Mouse (Mus musculus) midbrain, embryonic 10.5 days (tissue): Measurements from ENCODE around the gene Gm20388. TPM values are rescaled to one million over a fixed set of nuclear protein-coding genes. Genes with fewer than 3 reads are reported as not detected.

Experiments
- DNase-seq: peaks from one replicate; pipeline ENCODE4 v3.0.0-alpha.2; 2017; ENCODE audit warnings: low spot score
- H3K27ac ChIP-seq: fragments of 300-500 bp; sonication (generic); replicated peaks from 2 replicates; pipeline ENCODE4 v1.5.1; 2016; ENCODE audit warnings: mild to moderate bottlenecking
- H3K27me3 ChIP-seq: fragments of 300-500 bp; sonication (generic); 2 replicates; pipeline ENCODE4 v1.6.1; 2016; ENCODE audit warnings: low read depth, mild to moderate bottlenecking; ENCODE audit not compliant: poor library complexity, severe bottlenecking
- H3K36me3 ChIP-seq: fragments of 300-500 bp; sonication (generic); 2 replicates; pipeline ENCODE4 v1.6.1; 2016; ENCODE audit warnings: mild to moderate bottlenecking, moderate library complexity
- H3K4me1 ChIP-seq: fragments of 300-500 bp; sonication (generic); 2 replicates; pipeline ENCODE4 v1.6.1; 2016
- H3K4me3 ChIP-seq: fragments of 300-500 bp; sonication (generic); 2 replicates; pipeline ENCODE4 v1.5.1; 2016; ENCODE audit warnings: mild to moderate bottlenecking, moderate library complexity
- H3K9me3 ChIP-seq: fragments of 300-500 bp; sonication (generic); replicated peaks from 2 replicates; pipeline ENCODE4 v1.6.1; 2016; ENCODE audit warnings: mild to moderate bottlenecking
- WGBS: fragments of 180-500 bp; shearing (Covaris S2); methylation state at CpG from one replicate; pipeline ENCODE4 v1.1.7; 2016; 5-methylcytosine and 5-hydroxymethylcytosine counted together
- polyA plus RNA-seq: library from polyadenylated mRNA; unstranded; fragments of >200 nt; fragmentation: Nextera tagmentation; extraction: Ambion mirVana; gene quantifications from 2 replicates; pipeline ENCODE4 v1.2.1, GENCODE M21; 2016

Gene Gm20388
- polyA plus RNA-seq, 1 experiment from 2014 or later, result 7.1 TPM

DNA sequence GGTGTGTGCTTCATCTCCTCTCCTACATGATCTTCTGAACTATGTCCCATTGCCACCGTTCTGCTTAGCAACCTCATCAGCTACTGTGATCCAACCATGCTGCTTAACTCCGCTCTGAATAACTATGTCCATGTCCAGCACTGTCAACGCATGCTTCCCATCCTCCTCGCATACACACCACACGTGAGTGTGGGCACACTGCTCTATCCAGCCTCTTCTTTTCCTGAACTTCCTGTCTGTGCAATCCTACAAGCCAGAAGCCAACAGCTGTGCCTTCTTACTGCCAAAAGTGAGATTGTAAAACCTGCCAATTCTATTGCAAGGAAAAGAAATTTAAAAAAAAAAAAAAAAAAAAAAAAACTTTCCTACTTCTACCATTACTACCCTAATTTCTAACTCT, 3071.0 kb downstream of the Gm20388 start:
- no peaks in the 10 kb centered on the region for H3K9me3 ChIP-seq
- DNase-seq, result no peak
- no peaks in the 10 kb centered on the region for H3K27me3 ChIP-seq
- H3K36me3 ChIP-seq, result no peaks in the 10 kb centered on the region
- 89% methylated on average over 5 of the region's 5 CpGs for WGBS
- H3K4me3 ChIP-seq, result no peak overlapping the region
- no peak overlapping the region for H3K27ac ChIP-seq
- peaks cover 7% of the 10 kb centered on the region; the same call in 1 of the 2 replicates for H3K4me1 ChIP-seq

GRCm38 (mm10) chr8:122983178-122983942, 3072.7 kb downstream of the Gm20388 start:
- no peak overlapping the region for H3K4me3 ChIP-seq
- WGBS, result 93% methylated on average over 19 of the region's 19 CpGs
- peaks cover 11% of the 10 kb centered on the region for H3K4me1 ChIP-seq
- no peaks in the 10 kb centered on the region for H3K27me3 ChIP-seq
- H3K9me3 ChIP-seq, result no peaks in the 10 kb centered on the region
- no peak overlapping the region for H3K27ac ChIP-seq
- H3K36me3 ChIP-seq, result no peaks in the 10 kb centered on the region
- no peak for DNase-seq

- peaks cover 11% of the 10 kb centered on the region for H3K4me1 ChIP-seq
- H3K4me3 ChIP-seq, result no peak overlapping the region
- H3K27me3 ChIP-seq, result no peaks in the 10 kb centered on the region
- WGBS, result 90% methylated on average over 3 of the region's 3 CpGs
- H3K36me3 ChIP-seq, result no peaks in the 10 kb centered on the region
- H3K27ac ChIP-seq, result no peak overlapping the region
- no peaks in the 10 kb centered on the region for H3K9me3 ChIP-seq
- DNase-seq, result no peak
These were observed 3073.5 kb downstream of the Gm20388 start for GRCm38 (mm10) chr8:122984175-122984574.

DNA sequence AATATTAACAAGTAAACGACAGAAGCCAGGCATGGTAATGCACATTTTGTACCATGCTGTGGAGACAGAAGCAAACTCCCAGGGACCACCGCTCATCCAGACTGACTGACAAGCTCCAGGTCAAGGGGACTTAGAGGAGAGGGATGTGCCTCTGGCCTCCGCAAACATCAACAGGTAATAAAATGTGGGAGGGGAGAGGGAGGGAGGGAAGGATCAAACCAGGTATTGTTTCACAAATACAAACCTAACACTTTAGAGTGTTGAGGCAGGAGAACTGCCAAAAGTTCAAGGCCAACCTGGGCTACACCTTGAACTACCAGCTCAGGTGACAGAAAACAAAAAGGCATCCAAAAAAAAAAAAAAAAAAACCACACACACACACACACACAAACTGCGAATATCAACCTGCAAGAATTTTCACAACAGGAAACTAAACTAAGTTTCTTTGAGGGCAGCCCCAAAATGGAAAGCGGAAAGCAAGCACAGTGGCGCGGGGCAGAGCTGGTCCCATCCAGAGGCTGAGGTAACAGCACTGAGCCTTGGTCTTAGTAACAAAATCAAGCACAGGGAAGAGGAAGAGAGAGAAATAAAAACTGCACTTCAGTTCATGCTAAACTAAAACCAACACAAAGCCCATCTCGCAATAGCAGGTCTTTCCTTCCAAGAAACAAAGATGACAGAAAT, 3076.0 kb downstream of the Gm20388 start:
- no peaks in the 10 kb centered on the region for H3K36me3 ChIP-seq
- no peak overlapping the region for H3K27ac ChIP-seq
- no peaks in the 10 kb centered on the region for H3K27me3 ChIP-seq
- H3K4me1 ChIP-seq, result peaks cover 11% of the 10 kb centered on the region
- DNase-seq, result no peak
- no peak overlapping the region for H3K4me3 ChIP-seq
- H3K9me3 ChIP-seq, result no peaks in the 10 kb centered on the region
- WGBS, result 88% methylated on average over 8 of the region's 8 CpGs

GRCm38 (mm10) chr8:122987255-122987654, 3076.6 kb downstream of the Gm20388 start:
- Histone ChIP-seq H3K27me3 (no peaks in the 10 kb centered on the region), H3K4me3 (no peak overlapping the region), H3K36me3 (no peaks in the 10 kb centered on the region), H3K9me3 (no peaks in the 10 kb centered on the region), H3K4me1 (peaks cover 11% of the 10 kb centered on the region), H3K27ac (no peak overlapping the region)
- WGBS, result 71% methylated on average over 2 of the region's 2 CpGs
- no peak for DNase-seq

GRCm38 (mm10) chr8:122988955-122989354, 3078.3 kb downstream of the Gm20388 start:
- H3K9me3 ChIP-seq, result no peaks in the 10 kb centered on the region
- no peak overlapping the region for H3K4me3 ChIP-seq
- H3K27me3 ChIP-seq, result no peaks in the 10 kb centered on the region
- no peaks in the 10 kb centered on the region for H3K36me3 ChIP-seq
- no peak for DNase-seq
- peaks cover 22% of the 10 kb centered on the region for H3K4me1 ChIP-seq
- 91% methylated on average over 3 of the region's 3 CpGs for WGBS
- H3K27ac ChIP-seq, result no peak overlapping the region

DNA sequence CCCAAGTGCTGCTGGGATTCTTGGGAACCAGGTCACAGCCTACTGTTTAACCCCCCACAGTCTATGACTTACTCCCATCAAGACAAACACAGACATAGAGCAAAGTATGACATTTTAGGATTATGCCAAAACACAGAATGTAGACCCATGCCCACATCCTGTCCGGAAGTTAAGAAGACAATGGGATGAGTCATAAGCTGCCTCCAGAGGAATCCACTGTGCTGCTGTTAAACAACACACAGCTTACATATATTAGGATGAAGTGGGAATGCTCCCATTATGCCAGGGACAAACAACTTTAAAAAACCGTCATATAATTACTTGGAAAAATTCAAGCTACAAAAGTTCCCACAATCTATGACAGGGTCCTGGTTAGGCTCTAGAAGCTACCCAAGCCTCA, 3079.3 kb downstream of the Gm20388 start:
- H3K4me3 ChIP-seq, result no peak overlapping the region
- H3K4me1 ChIP-seq, result peaks cover 28% of the 10 kb centered on the region
- no peak overlapping the region for H3K27ac ChIP-seq
- WGBS, result 85% methylated on average over 2 of the region's 2 CpGs
- no peaks in the 10 kb centered on the region for H3K36me3 ChIP-seq
- DNase-seq, result no peak
- no peaks in the 10 kb centered on the region for H3K27me3 ChIP-seq
- no peaks in the 10 kb centered on the region for H3K9me3 ChIP-seq

- Histone ChIP-seq H3K9me3 (no peaks in the 10 kb centered on the region), H3K27me3 (no peaks in the 10 kb centered on the region), H3K27ac (no peak overlapping the region), H3K36me3 (peaks cover 4% of the 10 kb centered on the region; the same call in 1 of the 2 replicates), H3K4me1 (peaks cover 22% of the 10 kb centered on the region), H3K4me3 (no peak overlapping the region)
- 94% methylated on average over 5 of the region's 5 CpGs for WGBS
- DNase-seq, result no peak
These were observed 3080.7 kb downstream of the Gm20388 start for GRCm38 (mm10) chr8:122991368-122991767.

GRCm38 (mm10) chr8:122992296-122992695, 3081.7 kb downstream of the Gm20388 start:
- H3K27me3 ChIP-seq, result no peaks in the 10 kb centered on the region
- H3K9me3 ChIP-seq, result no peaks in the 10 kb centered on the region
- peaks cover 11% of the 10 kb centered on the region for H3K36me3 ChIP-seq
- H3K4me3 ChIP-seq, result no peak overlapping the region
- H3K4me1 ChIP-seq, result peaks cover 21% of the 10 kb centered on the region
- DNase-seq, result no peak
- no peak overlapping the region for H3K27ac ChIP-seq
- 68% methylated on average over 2 of the region's 2 CpGs for WGBS

GRCm38 (mm10) chr8:122993031-122993430, 3082.4 kb downstream of the Gm20388 start:
- Histone ChIP-seq H3K27me3 (no peaks in the 10 kb centered on the region), H3K4me1 (peaks cover 19% of the 10 kb centered on the region), H3K36me3 (peaks cover 11% of the 10 kb centered on the region), H3K9me3 (no peaks in the 10 kb centered on the region), H3K27ac (no peak overlapping the region), H3K4me3 (no peak overlapping the region)
- no peak for DNase-seq
- WGBS, result 87% methylated on average over 3 of the region's 3 CpGs

DNA sequence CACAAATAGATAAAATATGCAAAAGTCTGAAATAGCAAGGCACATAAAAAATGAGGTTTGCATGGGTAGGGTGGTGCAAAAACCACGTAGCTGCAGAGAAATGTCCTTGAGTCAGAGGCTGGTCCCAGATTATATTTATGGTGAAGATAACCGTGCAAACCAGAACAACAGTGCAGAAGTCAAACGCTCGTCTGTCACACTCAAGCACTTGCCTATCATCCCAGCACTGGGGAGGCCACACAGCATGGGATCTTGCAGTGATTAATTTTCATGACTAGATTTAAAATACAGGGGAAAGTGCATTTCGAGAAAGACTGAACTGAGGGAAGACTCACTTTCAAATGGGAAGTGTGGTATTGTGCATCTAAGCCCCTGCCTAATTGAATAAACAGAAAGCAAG, 3083.1 kb downstream of the Gm20388 start:
- H3K27ac ChIP-seq, result no peak overlapping the region
- no peaks in the 10 kb centered on the region for H3K27me3 ChIP-seq
- H3K36me3 ChIP-seq, result peaks cover 11% of the 10 kb centered on the region
- WGBS, result 87% methylated on average over 5 of the region's 5 CpGs
- no peaks in the 10 kb centered on the region for H3K9me3 ChIP-seq
- H3K4me1 ChIP-seq, result peaks cover 19% of the 10 kb centered on the region
- no peak overlapping the region for H3K4me3 ChIP-seq
- no peak for DNase-seq

DNA sequence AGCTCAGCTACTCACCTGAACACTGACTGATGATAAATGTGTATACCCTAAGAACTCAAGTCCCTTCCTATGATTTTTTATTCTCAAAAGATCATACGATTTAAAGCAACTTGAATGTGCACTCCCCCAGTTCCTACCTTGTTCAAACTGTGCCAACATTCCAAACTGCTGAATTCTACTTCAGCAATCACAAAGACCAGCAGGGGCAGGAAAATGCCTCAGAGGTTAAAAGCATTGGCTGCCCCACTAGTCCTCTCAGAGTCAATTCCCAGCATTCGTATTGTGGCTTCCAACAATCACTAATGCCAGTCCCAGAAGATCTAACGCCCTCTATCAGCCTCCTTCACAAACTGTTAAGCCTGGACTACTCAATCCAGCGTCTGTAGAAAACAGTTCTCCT, 3087.3 kb downstream of the Gm20388 start:
- Histone ChIP-seq H3K27me3 (no peaks in the 10 kb centered on the region), H3K9me3 (no peaks in the 10 kb centered on the region), H3K27ac (no peak overlapping the region), H3K36me3 (peaks cover 11% of the 10 kb centered on the region), H3K4me3 (no peak overlapping the region), H3K4me1 (peaks cover 32% of the 10 kb centered on the region)
- WGBS, result 82% methylated on average over 4 of the region's 4 CpGs
- DNase-seq, result no peak

DNA sequence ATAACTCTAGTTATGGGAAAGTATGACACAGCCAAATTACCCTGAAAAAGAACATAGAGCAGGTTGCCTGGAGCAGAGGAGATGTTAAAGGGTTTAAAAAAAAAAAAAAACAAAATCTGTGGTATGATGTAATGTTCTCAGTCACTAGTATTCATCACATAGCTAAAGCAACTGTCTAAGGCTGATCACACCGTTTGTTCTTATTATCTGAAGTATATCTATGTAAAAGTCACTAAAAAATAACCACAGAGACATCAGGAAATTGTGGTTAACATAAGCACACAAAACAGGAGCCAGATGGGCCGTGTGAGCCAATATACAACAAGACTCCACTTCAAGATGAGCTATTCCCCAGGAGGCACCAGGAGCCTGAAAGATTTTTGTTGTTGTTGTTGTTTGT, 3089.7 kb downstream of the Gm20388 start:
- Histone ChIP-seq H3K9me3 (no peaks in the 10 kb centered on the region), H3K27me3 (no peaks in the 10 kb centered on the region), H3K4me3 (no peak overlapping the region), H3K4me1 (peaks cover 25% of the 10 kb centered on the region; the same call in 1 of the 2 replicates), H3K27ac (no peak overlapping the region), H3K36me3 (peaks cover 11% of the 10 kb centered on the region)
- no peak for DNase-seq
- WGBS, result 83% methylated on average over 2 of the region's 2 CpGs
